Mouse (Mus musculus) bone marrow, adult 2 months (tissue): Measurements from ENCODE around the gene Sult6b2.

Source experiments
- CTCF ChIP-seq: fragments of 200-500 bp; IDR thresholded peaks from 2 replicates; pipeline ENCODE4 v1.5.1; 2011; ENCODE audit warnings: low read length, control low read depth; ENCODE audit not compliant: control insufficient read depth, insufficient read depth
- POLR2A ChIP-seq: fragments of 200-500 bp; IDR thresholded peaks from 2 replicates; pipeline ENCODE4 v1.6.1; 2011; ENCODE audit warnings: low read depth, mild to moderate bottlenecking, control low read depth, low read length, borderline replicate concordance; ENCODE audit not compliant: control insufficient read depth

GRCm38 (mm10) chr6:142738225-142738624, 66.1 kb downstream of the Sult6b2 start:
- TF ChIP-seq CTCF (no peak), POLR2A (no peak)
